Mouse (Mus musculus) forebrain, embryonic 13.5 days (tissue): ENCODE measurements around the gene Calcrl. TPM values are rescaled to one million over a fixed set of nuclear protein-coding genes. Genes with fewer than 3 reads are reported as not detected.
A peak's percentile ranks its signal among the peaks of the same experiment; 100 is the strongest.
"Not testable (repeated sequence)": the region's sequence is repeated elsewhere in the genome, so short reads cannot be mapped to it uniquely, and the experiment has no call there.

Experiments used
- ATAC-seq: fragments of 200-750 bp; cut with Nextera tagmentation; 2 replicates; pipeline ENCODE4 v1.8.0; 2017
- H3K27ac ChIP-seq: fragments of 300-500 bp; sonication (generic); 2 replicates; pipeline ENCODE4 v1.5.1; 2015; ENCODE audit warnings: inconsistent platforms, mild to moderate bottlenecking, moderate library complexity
- H3K27me3 ChIP-seq: fragments of 300-500 bp; sonication (generic); 2 replicates; pipeline ENCODE4 v1.6.1; 2015; ENCODE audit warnings: mild to moderate bottlenecking, inconsistent platforms
- H3K36me3 ChIP-seq: fragments of 300-500 bp; sonication (generic); 2 replicates; pipeline ENCODE4 v1.6.1; 2015; ENCODE audit warnings: mild to moderate bottlenecking, inconsistent platforms; ENCODE audit not compliant: poor library complexity, severe bottlenecking
- H3K4me1 ChIP-seq: fragments of 300-500 bp; sonication (generic); 2 replicates; pipeline ENCODE4 v1.6.1; 2015; ENCODE audit warnings: inconsistent platforms
- H3K4me2 ChIP-seq: fragments of 300-500 bp; sonication (generic); 2 replicates; pipeline ENCODE4 v1.6.1; 2015; ENCODE audit warnings: inconsistent platforms, mild to moderate bottlenecking, moderate library complexity
- H3K4me3 ChIP-seq: fragments of 300-500 bp; sonication (generic); 2 replicates; pipeline ENCODE4 v1.5.1; 2015; ENCODE audit warnings: mild to moderate bottlenecking, inconsistent platforms
- H3K9ac ChIP-seq: fragments of 300-500 bp; sonication (generic); 2 replicates; pipeline ENCODE4 v1.6.1; 2015; ENCODE audit warnings: mild to moderate bottlenecking, inconsistent platforms
- H3K9me3 ChIP-seq: fragments of 300-500 bp; sonication (generic); replicated peaks from 2 replicates; pipeline ENCODE4 v1.6.1; 2016; ENCODE audit warnings: inconsistent platforms
- WGBS: fragments of 180-500 bp; shearing (Covaris S2); methylation state at CpG from one replicate; pipeline ENCODE4 v1.1.7; 2015; 5-methylcytosine and 5-hydroxymethylcytosine counted together
- polyA plus RNA-seq: library from polyadenylated mRNA; unstranded; fragments of >200 nt; fragmentation: Nextera tagmentation; extraction: Ambion mirVana; gene quantifications from 2 replicates; pipeline ENCODE4 v1.2.1, GENCODE M21; 2015

The Calcrl gene
- polyA plus RNA-seq, 1 experiment from 2014 or later: 5.7 TPM

DNA sequence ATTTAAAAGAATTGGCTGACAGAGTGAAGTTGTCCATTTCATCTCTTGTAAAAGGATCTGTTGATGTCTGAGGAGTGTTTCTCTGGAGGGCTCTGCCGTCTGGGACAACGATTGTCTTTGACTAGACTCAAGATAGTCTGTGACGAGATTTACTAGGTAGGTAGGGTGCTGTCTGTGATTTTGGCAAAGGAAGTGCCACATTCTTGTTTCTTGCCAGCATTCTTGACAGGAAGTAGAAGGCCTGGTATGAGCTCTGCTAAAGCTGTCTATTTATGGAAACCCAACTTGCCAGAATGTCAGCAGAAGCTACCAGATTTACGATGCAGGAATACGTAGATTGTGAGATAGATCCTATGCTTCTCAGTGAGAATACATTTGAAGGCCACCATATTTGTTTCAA is 16.7 kb upstream of the Calcrl start:
- H3K9me3 ChIP-seq: no peaks in the 10 kb centered on the region
- 91% methylated on average over 5 of the region's 5 CpGs for WGBS
- no peak overlapping the region for H3K9ac ChIP-seq
- H3K4me3 ChIP-seq: no peak overlapping the region
- H3K36me3 ChIP-seq: no peaks in the 10 kb centered on the region
- H3K4me1 ChIP-seq: no peaks in the 10 kb centered on the region
- no peak overlapping the region for H3K4me2 ChIP-seq
- H3K27me3 ChIP-seq: no peaks in the 10 kb centered on the region
- ATAC-seq: no peak
- no peak overlapping the region for H3K27ac ChIP-seq

GRCm38 (mm10) chr2:84429724-84430123 is 4.5 kb upstream of the Calcrl start:
- no peaks in the 10 kb centered on the region for H3K9me3 ChIP-seq
- H3K36me3 ChIP-seq: no peaks in the 10 kb centered on the region
- no peak overlapping the region for H3K9ac ChIP-seq
- H3K27ac ChIP-seq: no peak overlapping the region
- no peak overlapping the region for H3K4me2 ChIP-seq
- H3K4me1 ChIP-seq: 0 out of 2 replicates have a peak, but pooled peaks cover 5% of the 10 kb centered on the region
- 52% methylated on average over 11 of the region's 11 CpGs for WGBS
- H3K27me3 ChIP-seq: no peaks in the 10 kb centered on the region
- ATAC-seq: peak; percentile 76
- H3K4me3 ChIP-seq: no peak overlapping the region

- WGBS: 76% methylated on average over 3 of the region's 3 CpGs
- Histone ChIP-seq H3K36me3 (no peaks in the 10 kb centered on the region), H3K4me3 (no peak overlapping the region), H3K27me3 (no peaks in the 10 kb centered on the region), H3K4me1 (peaks cover 9% of the 10 kb centered on the region; the same call in 1 of the 2 replicates), H3K4me2 (no peak overlapping the region), H3K9ac (no peak overlapping the region), H3K27ac (no peak overlapping the region), H3K9me3 (no peaks in the 10 kb centered on the region)
- no peak for ATAC-seq
These were observed 3.6 kb upstream of the Calcrl start for GRCm38 (mm10) chr2:84428836-84429235.

DNA sequence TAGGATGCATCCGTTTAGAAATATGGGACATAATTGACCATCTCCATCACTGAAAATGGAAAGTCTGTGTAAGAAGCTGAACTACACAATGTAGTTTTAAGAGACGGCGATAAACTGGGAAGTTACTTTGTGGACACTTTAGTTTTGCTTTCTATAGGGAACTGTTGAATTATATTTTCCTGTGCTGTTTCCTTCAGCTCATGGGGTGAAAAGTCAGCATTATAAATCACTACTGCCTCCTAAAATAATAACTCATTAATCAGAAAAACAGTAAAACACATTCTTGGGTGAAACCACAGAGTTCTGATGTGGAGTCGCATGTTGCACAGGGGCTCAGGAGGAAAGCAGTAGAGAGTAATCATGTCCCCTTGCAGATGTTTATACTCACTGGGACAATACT is 1.3 kb upstream of the Calcrl start:
- no peak overlapping the region for H3K9ac ChIP-seq
- H3K4me1 ChIP-seq: peaks cover 9% of the 10 kb centered on the region; the same call in 1 of the 2 replicates
- no peak for ATAC-seq
- no peaks in the 10 kb centered on the region for H3K9me3 ChIP-seq
- no peak overlapping the region for H3K27ac ChIP-seq
- 90% methylated on average over 4 of the region's 4 CpGs for WGBS
- H3K4me3 ChIP-seq: no peak overlapping the region
- H3K27me3 ChIP-seq: no peaks in the 10 kb centered on the region
- no peak overlapping the region for H3K4me2 ChIP-seq
- H3K36me3 ChIP-seq: no peaks in the 10 kb centered on the region

GRCm38 (mm10) chr2:84416501-84416900 is 8.7 kb downstream of the Calcrl start:
- WGBS: 76% methylated on average over 4 of the region's 4 CpGs
- no peak overlapping the region for H3K4me3 ChIP-seq
- ATAC-seq: no peak

DNA sequence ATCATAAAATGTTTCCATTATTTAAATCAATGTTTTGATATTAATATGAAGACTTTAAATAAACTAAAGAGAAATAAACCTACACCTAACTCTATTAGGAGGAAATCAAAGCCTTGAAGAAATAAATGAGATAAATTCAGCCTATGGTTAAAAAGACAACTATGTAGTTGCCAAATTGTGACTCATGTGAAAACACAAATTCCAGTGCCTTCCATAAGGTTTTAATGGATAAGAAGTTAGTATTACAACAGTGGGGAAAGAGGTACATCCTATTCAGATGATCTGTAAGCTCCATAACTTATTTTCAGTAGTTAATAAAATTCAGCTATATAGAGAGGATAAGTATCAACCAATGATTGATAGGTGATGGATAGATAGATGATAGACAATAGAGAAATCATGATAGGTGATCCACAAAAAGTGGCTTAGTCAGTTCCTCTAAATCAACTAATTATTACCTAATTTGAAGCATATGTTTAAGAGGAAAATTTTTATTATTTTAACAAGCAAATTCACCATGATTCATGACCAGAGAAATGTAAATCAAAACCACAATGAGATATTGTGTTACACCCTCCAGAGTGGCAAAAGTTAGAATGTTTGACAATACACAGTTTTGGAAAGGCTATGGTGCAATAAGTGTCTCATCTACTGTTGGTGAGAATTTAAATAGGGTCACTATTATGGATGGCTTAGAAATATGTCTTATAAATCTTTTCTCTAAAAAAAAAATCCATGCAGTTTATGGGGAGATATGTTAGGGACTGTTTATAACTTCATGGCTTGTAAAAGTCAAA is 15.2 kb downstream of the Calcrl start:
- H3K9ac ChIP-seq: no peak overlapping the region
- H3K9me3 ChIP-seq: no peaks in the 10 kb centered on the region
- no peak overlapping the region for H3K4me3 ChIP-seq
- H3K4me2 ChIP-seq: no peak overlapping the region
- H3K27me3 ChIP-seq: no peaks in the 10 kb centered on the region
- no peak overlapping the region for H3K27ac ChIP-seq
- no peaks in the 10 kb centered on the region for H3K4me1 ChIP-seq
- H3K36me3 ChIP-seq: no peaks in the 10 kb centered on the region
- ATAC-seq: no peak

More at GRCm38 (mm10) chr2:84416501-84416900, 8.7 kb downstream of the Calcrl start:
- Histone ChIP-seq H3K9me3 (no peaks in the 10 kb centered on the region), H3K4me1 (no peaks in the 10 kb centered on the region), H3K27ac (no peak overlapping the region), H3K4me2 (no peak overlapping the region), H3K36me3 (no peaks in the 10 kb centered on the region), H3K9ac (no peak overlapping the region), H3K27me3 (no peaks in the 10 kb centered on the region)

DNA sequence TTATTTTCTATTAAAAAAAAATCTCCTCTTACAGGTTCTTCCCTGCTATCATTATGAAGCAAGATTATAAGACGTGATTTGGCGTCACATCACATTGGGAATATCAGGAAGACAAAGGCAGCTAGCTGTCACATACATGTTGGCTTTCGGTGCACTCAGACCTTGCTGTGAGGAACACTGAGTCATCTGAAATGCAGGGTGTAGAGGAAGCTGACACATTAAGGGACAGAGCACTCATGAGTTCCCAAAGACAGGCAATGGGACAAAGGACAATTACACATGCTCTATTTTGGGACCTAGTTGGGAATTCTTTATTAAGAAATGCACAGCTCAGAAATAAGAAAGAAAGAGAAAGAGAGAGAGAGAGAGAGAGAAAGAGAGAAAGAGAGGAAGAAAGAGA is 20.4 kb downstream of the Calcrl start:
- Histone ChIP-seq H3K4me2 (no peak overlapping the region), H3K9me3 (no peaks in the 10 kb centered on the region), H3K27me3 (no peaks in the 10 kb centered on the region), H3K4me1 (no peaks in the 10 kb centered on the region), H3K27ac (no peak overlapping the region), H3K36me3 (no peaks in the 10 kb centered on the region), H3K9ac (no peak overlapping the region), H3K4me3 (no peak overlapping the region)
- no peak for ATAC-seq
- 86% methylated on average over 3 of the region's 3 CpGs for WGBS

GRCm38 (mm10) chr2:84402713-84403112 is 22.5 kb downstream of the Calcrl start:
- H3K9me3 ChIP-seq: no peaks in the 10 kb centered on the region
- no peak for ATAC-seq

DNA sequence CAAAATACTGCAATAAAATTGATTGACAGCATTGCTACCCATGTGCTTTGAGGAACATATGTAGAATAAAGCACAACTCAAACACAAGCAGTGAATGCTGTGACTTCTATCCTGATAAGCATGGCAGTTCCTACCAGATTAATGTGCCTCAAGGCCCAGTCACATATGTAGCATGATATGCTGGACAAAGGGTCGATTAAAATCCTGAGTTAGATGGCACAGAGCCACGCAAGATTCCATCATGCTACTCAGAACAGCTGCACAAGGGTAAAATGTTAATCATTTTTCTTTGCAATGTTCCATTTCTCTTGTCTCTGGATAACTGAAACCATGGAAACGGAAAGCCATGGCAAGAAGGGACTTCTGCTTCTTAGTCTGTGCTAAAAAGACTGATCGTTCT is 28.7 kb downstream of the Calcrl start:
- Histone ChIP-seq H3K36me3 (no peaks in the 10 kb centered on the region), H3K4me1 (no peaks in the 10 kb centered on the region), H3K9me3 (no peaks in the 10 kb centered on the region), H3K4me3 (no peak overlapping the region), H3K27ac (no peak overlapping the region), H3K27me3 (no peaks in the 10 kb centered on the region), H3K9ac (no peak overlapping the region), H3K4me2 (no peak overlapping the region)
- no peak for ATAC-seq
- 83% methylated on average over 4 of the region's 4 CpGs for WGBS

More at GRCm38 (mm10) chr2:84402713-84403112, 22.5 kb downstream of the Calcrl start:
- H3K9ac ChIP-seq: no peak overlapping the region
- H3K27me3 ChIP-seq: no peaks in the 10 kb centered on the region
- 96% methylated on average over 3 of the region's 3 CpGs for WGBS
- H3K36me3 ChIP-seq: no peaks in the 10 kb centered on the region
- no peak overlapping the region for H3K4me2 ChIP-seq
- H3K27ac ChIP-seq: no peak overlapping the region
- no peak overlapping the region for H3K4me3 ChIP-seq
- no peaks in the 10 kb centered on the region for H3K4me1 ChIP-seq

DNA sequence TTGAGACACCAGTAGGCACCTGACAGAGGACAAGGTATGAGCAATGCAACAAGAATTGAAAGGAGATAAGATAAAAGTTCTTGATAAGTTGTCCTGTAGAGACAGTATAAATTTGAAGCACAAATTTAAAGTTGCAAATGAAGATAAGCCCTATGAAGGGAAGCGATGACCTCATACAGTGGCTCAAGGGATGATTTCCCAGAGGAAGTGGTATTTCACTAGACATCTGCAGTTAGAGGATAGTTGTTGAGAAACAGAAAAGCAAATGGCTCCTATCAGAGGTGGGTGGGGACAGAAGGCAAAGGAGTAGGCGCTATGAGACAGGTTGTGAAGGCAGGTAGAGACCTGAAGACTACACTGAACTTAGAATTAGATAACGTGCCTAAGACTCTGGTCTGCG is 32.0 kb downstream of the Calcrl start:
- H3K4me1 ChIP-seq: no peaks in the 10 kb centered on the region
- no peaks in the 10 kb centered on the region for H3K36me3 ChIP-seq
- no peak overlapping the region for H3K9ac ChIP-seq
- H3K27ac ChIP-seq: no peak overlapping the region
- no peak overlapping the region for H3K4me2 ChIP-seq
- H3K4me3 ChIP-seq: no peak overlapping the region
- H3K9me3 ChIP-seq: no peaks in the 10 kb centered on the region
- 94% methylated on average over 4 of the region's 4 CpGs for WGBS
- no peak for ATAC-seq
- H3K27me3 ChIP-seq: no peaks in the 10 kb centered on the region

GRCm38 (mm10) chr2:84389075-84389474 is 36.1 kb downstream of the Calcrl start:
- Histone ChIP-seq H3K4me3 (no peak overlapping the region), H3K4me1 (no peaks in the 10 kb centered on the region), H3K9me3 (no peaks in the 10 kb centered on the region), H3K4me2 (no peak overlapping the region), H3K9ac (no peak overlapping the region), H3K36me3 (no peaks in the 10 kb centered on the region), H3K27me3 (no peaks in the 10 kb centered on the region), H3K27ac (no peak overlapping the region)
- no peak for ATAC-seq

DNA sequence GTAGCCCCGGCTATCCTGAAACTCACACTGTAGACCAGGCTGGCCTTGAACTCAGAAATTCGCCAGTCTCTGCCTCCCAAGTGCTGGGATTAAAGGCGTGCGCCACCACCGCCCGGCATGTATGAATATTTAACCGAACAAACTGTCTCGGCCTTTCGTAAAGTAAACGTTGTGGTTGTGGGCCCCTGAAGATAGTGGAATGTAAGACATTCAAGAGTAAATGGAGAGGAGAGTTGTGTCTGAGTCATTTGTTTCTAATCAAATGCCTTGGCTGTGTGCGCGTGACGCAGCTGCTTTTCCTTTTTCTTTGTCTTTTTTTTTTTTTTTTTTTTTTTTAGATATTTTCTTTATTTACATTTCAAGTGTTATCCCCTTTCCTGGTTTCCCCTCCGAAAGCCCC is 36.7 kb downstream of the Calcrl start:
- not testable (repeated sequence) for H3K4me3 ChIP-seq, H3K9me3 ChIP-seq, H3K4me1 ChIP-seq, H3K9ac ChIP-seq, H3K4me2 ChIP-seq, H3K27ac ChIP-seq, H3K27me3 ChIP-seq, H3K36me3 ChIP-seq, ATAC-seq
- 92% methylated on average over 14 of the region's 14 CpGs for WGBS

GRCm38 (mm10) chr2:84388023-84388416 is 37.2 kb downstream of the Calcrl start:
- no peak overlapping the region for H3K4me2 ChIP-seq
- no peaks in the 10 kb centered on the region for H3K27me3 ChIP-seq
- no peak for ATAC-seq
- H3K4me3 ChIP-seq: no peak overlapping the region
- no peaks in the 10 kb centered on the region for H3K9me3 ChIP-seq
- no peak overlapping the region for H3K9ac ChIP-seq
- no peaks in the 10 kb centered on the region for H3K36me3 ChIP-seq
- no peaks in the 10 kb centered on the region for H3K4me1 ChIP-seq
- no peak overlapping the region for H3K27ac ChIP-seq
- WGBS: 86% methylated on average over 7 of the region's 7 CpGs
